Mouse (Mus musculus): ENCODE measurements at regions not wholly inside any gene's neighbourhood (a gene's known extent, or its start where the extent isn't known, plus 50 kb on each side); places are given as distances from the start of the nearest gene placed in this dataset.
"Not testable (repeated sequence)": the region's sequence is repeated elsewhere in the genome, so short reads cannot be mapped to it uniquely, and the experiment has no call there.

DNA sequence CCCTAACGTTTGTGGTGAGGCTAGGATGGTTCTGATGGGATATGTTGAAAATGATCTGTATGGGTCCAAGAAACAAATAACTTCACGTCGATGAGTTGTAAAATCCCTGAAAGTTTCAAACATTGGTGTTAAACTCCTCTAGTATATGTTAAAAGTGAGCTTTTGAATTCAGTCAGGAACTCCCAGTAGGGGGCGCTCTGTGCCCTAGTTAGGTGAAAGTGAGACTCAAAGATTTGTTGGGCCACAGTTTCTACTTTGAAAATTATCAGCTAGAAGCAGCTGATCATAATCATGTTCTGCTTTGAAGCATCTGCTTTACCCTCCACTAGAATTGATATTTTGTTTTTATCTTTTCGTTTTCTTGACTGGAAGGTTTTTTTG lies 215.6 kb downstream of the Samd9l start:
- H3K27ac ChIP-seq (ENCODE audit: insufficient read depth, low read depth, low read length, poor library complexity, severe bottlenecking), result no peak overlapping the region
- H3K4me3 ChIP-seq (ENCODE audit: insufficient read depth in 1 of 2, low read depth in 1 of 2, low read length in 2 of 2, poor library complexity in 1 of 2, severe bottlenecking in 1 of 2), result peak overlapping the region; percentile 45 to 70; a peak in 3 of 4 replicates
- peaks cover 0 to 5% of the 10 kb centered on the region in 2 experiments; a peak in 2 of 4 replicates for H3K4me1 ChIP-seq (ENCODE audit: control insufficient read depth in 2 of 2, insufficient read depth in 2 of 2, low read length in 2 of 2, poor library complexity in 1 of 2)
- TF ChIP-seq CHD2 (IDR thresholded peaks at IDR 0.05; ENCODE audit: low read depth, low read length), result no peak
- TF ChIP-seq ZC3H11A (IDR thresholded peaks at IDR 0.05; ENCODE audit: borderline replicate concordance, low read depth, low read length), result peak; percentile 92
- in situ Hi-C loops (cut with MboI; ENCODE audit: low sequenced_read_pairs in 2 of 2, unreplicated experiment in 2 of 2), result no loop called here
- no peak overlapping the region for H3K9ac ChIP-seq (ENCODE audit: insufficient read depth, low read depth, low read length, poor library complexity, severe bottlenecking)
- H3K9me3 ChIP-seq (ENCODE audit: control insufficient read depth, insufficient read depth, low read depth, low read length), result no peaks in the 10 kb centered on the region
- peak; percentile 99 for DNase-seq (ENCODE audit: low read depth, low spot score)
- no peaks in the 10 kb centered on the region for H3K36me3 ChIP-seq (ENCODE audit: control insufficient read depth, insufficient read depth, low read length, poor library complexity, severe bottlenecking)

DNA sequence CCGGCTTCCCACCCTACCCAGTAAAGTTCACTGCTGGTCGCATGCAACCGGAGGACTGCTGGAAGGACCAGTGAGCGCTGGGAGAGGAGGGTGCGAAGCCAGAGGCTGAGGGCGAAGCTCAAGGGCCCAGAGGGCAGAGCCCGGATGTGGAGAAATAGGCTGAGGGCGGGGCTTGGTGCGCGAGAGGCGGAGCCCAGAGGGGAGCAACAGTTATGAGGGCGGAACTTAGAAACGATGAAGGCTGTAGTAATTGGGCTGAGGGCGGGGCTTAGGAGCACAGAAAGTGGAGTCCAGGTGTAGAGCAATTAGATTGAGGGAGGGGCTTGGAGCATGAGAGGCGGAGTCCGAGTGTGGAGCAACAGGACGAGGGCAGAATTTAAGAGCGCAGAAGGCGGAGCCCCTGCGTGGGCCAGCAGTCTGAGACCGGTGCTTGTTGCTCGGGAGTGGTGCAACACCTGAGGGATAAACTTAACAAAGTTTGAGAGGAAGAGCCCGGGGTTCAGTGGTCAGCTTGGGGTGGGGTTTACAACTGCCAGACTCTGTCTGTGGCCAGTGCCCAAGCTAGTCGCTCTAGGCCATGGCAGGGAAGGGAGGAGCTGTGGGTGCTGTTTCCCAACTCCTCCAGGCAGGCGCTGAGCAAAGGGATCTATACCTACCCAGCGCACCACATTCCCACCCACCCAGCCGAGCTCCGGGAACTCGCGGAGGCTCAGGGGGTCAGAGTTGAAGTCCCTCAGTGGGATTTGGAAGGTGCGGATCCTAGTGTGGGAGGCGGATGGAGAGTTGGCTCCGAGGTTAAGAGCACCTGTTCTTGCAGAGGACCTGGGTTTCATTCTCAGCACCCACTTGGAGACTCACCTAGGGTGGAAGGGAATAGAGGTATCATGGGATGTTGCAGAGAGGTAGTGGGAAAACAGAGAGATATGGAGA lies 216.2 kb downstream of the Samd9l start:
- no peak for TF ChIP-seq MAFK (IDR thresholded peaks at IDR 0.05; ENCODE audit: insufficient read depth, low read depth, low read length)
- 0 out of 2 replicates have a peak, but pooled peaks have one; percentile 44 for TF ChIP-seq HCFC1 (IDR thresholded peaks at IDR 0.05; ENCODE audit: borderline replicate concordance, insufficient read depth, low read length)
- 0 out of 2 replicates have a peak, but pooled peaks have one; percentile 18 for TF ChIP-seq ZNF384 (IDR thresholded peaks at IDR 0.05; ENCODE audit: low read depth, low read length)
- TF ChIP-seq ZC3H11A (IDR thresholded peaks at IDR 0.05; ENCODE audit: borderline replicate concordance, low read depth, low read length), result peak; percentile 13; the same call in 1 of the 2 replicates
- 0 out of 2 replicates have a peak, but pooled peaks have one; percentile 12 for TF ChIP-seq CHD2 (IDR thresholded peaks at IDR 0.05; ENCODE audit: low read depth, low read length)
- peak; percentile 100 for DNase-seq (ENCODE audit: low read depth, low spot score)
- peak overlapping the region; percentile 51 to 70 for H3K4me3 ChIP-seq (ENCODE audit: insufficient read depth in 1 of 2, low read depth in 1 of 2, low read length in 2 of 2, poor library complexity in 1 of 2, severe bottlenecking in 1 of 2)
- H3K36me3 ChIP-seq (ENCODE audit: control insufficient read depth, insufficient read depth, low read length, poor library complexity, severe bottlenecking), result no peaks in the 10 kb centered on the region
- in situ Hi-C loops (cut with MboI; ENCODE audit: low sequenced_read_pairs in 2 of 2, unreplicated experiment in 2 of 2), result no loop called here
- no peak overlapping the region for H3K27ac ChIP-seq (ENCODE audit: insufficient read depth, low read depth, low read length, poor library complexity, severe bottlenecking)
- peaks cover 0 to 5% of the 10 kb centered on the region in 2 experiments; a peak in 2 of 4 replicates for H3K4me1 ChIP-seq (ENCODE audit: control insufficient read depth in 2 of 2, insufficient read depth in 2 of 2, low read length in 2 of 2, poor library complexity in 1 of 2)
- H3K9me3 ChIP-seq (ENCODE audit: control insufficient read depth, insufficient read depth, low read depth, low read length), result no peaks in the 10 kb centered on the region
- H3K9ac ChIP-seq (ENCODE audit: insufficient read depth, low read depth, low read length, poor library complexity, severe bottlenecking), result peak overlapping the region; percentile 48

DNA sequence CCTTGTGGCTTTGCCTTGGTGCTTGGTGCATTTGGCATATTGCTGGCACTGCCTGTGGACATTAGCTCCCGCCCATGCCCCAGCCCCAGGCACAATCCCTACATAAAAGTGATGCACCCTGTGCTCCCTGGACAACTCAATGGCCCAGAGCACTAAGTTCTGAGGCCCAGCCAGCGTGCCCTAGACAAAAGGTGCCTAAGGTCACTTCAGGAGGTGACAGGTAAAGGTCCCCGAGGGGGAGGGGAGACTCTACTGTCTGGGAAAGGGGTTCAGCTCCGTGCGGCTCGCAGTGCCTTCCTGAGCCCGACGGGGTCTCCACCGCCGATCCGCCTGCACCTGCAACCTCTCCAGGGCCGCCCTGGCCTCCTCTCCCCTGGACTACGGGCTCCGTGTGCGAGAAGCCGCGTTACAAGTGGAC lies 216.9 kb downstream of the Samd9l start:
- H3K9me3 ChIP-seq (ENCODE audit: control insufficient read depth, insufficient read depth, low read depth, low read length); in situ Hi-C loops (cut with MboI; ENCODE audit: low sequenced_read_pairs in 2 of 2, unreplicated experiment in 2 of 2); H3K4me1 ChIP-seq (ENCODE audit: control insufficient read depth in 2 of 2, insufficient read depth in 2 of 2, low read length in 2 of 2, poor library complexity in 1 of 2); H3K27ac ChIP-seq (ENCODE audit: insufficient read depth, low read depth, low read length, poor library complexity, severe bottlenecking); H3K36me3 ChIP-seq (ENCODE audit: control insufficient read depth, insufficient read depth, low read length, poor library complexity, severe bottlenecking): not testable (repeated sequence)
- DNase-seq (ENCODE audit: low read depth, low spot score), result peak; percentile 15
- peak overlapping the region; percentile 48 for H3K9ac ChIP-seq (ENCODE audit: insufficient read depth, low read depth, low read length, poor library complexity, severe bottlenecking)
- peak overlapping the region; percentile 51 to 70 for H3K4me3 ChIP-seq (ENCODE audit: insufficient read depth in 1 of 2, low read depth in 1 of 2, low read length in 2 of 2, poor library complexity in 1 of 2, severe bottlenecking in 1 of 2)

DNA sequence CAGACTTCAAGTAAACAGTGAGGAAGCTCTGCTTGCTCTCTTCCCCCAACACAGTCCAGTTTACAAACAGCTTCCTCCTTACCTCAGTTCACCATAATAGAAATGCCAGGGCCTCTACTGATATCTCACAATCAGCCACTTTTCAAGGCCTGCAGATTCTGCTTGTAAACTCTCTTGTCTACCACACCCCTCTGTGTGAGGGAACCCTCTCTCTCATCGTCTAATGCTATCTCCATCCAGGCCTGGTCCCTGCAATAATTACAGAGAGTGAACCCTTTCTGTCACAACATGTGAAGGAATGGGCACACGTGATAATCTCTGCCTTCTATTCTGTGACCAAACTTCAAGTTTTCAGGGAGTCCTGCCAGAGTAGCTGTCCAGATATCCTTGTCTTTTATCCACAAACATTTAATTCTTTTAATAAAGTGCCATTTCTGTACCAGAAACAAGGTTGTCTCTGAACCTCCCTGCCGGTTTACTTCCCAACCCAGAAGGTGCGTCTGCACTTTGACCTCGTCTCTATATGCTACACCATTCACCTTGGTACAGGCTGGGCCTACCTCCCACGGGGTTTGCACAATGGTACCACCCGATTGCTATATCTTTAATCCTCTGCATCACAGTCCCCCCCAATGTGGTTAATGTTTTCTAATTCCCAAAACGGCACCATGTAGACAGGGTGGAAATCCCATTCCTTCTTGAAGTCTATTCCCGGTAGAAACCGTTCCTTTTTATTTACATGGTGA lies 219.6 kb downstream of the Samd9l start:
- in situ Hi-C loops (cut with MboI; ENCODE audit: low sequenced_read_pairs in 2 of 2, unreplicated experiment in 2 of 2); H3K4me1 ChIP-seq (ENCODE audit: control insufficient read depth in 2 of 2, insufficient read depth in 2 of 2, low read length in 2 of 2, poor library complexity in 1 of 2); H3K4me3 ChIP-seq (ENCODE audit: insufficient read depth in 1 of 2, low read depth in 1 of 2, low read length in 2 of 2, poor library complexity in 1 of 2, severe bottlenecking in 1 of 2); H3K9me3 ChIP-seq (ENCODE audit: control insufficient read depth, insufficient read depth, low read depth, low read length); H3K36me3 ChIP-seq (ENCODE audit: control insufficient read depth, insufficient read depth, low read length, poor library complexity, severe bottlenecking); DNase-seq (ENCODE audit: low read depth, low spot score); H3K27ac ChIP-seq (ENCODE audit: insufficient read depth, low read depth, low read length, poor library complexity, severe bottlenecking); H3K9ac ChIP-seq (ENCODE audit: insufficient read depth, low read depth, low read length, poor library complexity, severe bottlenecking): not testable (repeated sequence)

DNA sequence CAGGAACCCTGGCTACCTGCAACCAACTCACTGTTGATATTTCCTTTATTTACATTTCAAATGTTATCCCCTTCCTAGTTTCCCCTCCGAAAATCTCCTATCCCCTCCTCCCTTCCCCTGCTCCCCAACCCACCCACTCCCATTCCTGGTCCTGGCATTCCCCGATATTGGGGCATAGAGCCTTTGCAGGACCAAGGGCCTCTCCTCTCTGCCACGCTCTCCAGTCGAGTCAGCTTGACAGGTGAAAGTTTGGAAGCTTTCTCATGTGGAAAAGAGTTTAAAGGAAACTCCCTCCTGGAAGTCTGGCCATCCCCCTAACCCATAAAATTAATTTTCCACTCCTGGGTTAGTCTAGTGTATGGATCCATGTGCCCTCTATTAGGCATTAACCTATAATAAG lies 229.9 kb downstream of the Samd9l start:
- H3K36me3 ChIP-seq (ENCODE audit: control insufficient read depth, insufficient read depth, low read length, poor library complexity, severe bottlenecking); H3K4me3 ChIP-seq (ENCODE audit: insufficient read depth in 1 of 2, low read depth in 1 of 2, low read length in 2 of 2, poor library complexity in 1 of 2, severe bottlenecking in 1 of 2); H3K27ac ChIP-seq (ENCODE audit: insufficient read depth, low read depth, low read length, poor library complexity, severe bottlenecking); H3K4me1 ChIP-seq (ENCODE audit: control insufficient read depth in 2 of 2, insufficient read depth in 2 of 2, low read length in 2 of 2, poor library complexity in 1 of 2); H3K9ac ChIP-seq (ENCODE audit: insufficient read depth, low read depth, low read length, poor library complexity, severe bottlenecking); DNase-seq (ENCODE audit: low read depth, low spot score); H3K9me3 ChIP-seq (ENCODE audit: control insufficient read depth, insufficient read depth, low read depth, low read length); in situ Hi-C loops (cut with MboI; ENCODE audit: low sequenced_read_pairs in 2 of 2, unreplicated experiment in 2 of 2): not testable (repeated sequence)

DNA sequence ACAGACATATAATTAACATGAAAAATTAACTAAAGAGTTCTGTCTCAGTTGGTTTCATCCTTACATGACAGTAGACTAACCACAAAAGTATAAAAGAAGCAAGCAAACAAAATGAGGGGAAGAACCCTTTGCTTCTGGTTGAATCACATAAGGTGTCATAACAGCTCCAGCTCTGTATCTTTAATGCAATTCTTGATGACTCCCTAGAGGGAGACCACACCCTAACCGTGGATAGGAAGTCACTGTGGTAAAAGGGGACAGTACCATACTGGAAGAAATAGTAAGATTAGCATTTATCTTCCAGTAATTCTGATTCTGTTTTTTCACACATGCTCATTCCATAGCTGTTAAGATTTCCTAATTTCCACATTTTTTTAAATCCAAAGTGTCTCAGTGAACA lies 233.2 kb downstream of the Samd9l start:
- in situ Hi-C loops (cut with MboI; ENCODE audit: low sequenced_read_pairs in 2 of 2, unreplicated experiment in 2 of 2); DNase-seq (ENCODE audit: low read depth, low spot score); H3K4me1 ChIP-seq (ENCODE audit: control insufficient read depth in 2 of 2, insufficient read depth in 2 of 2, low read length in 2 of 2, poor library complexity in 1 of 2); H3K9ac ChIP-seq (ENCODE audit: insufficient read depth, low read depth, low read length, poor library complexity, severe bottlenecking); H3K4me3 ChIP-seq (ENCODE audit: insufficient read depth in 1 of 2, low read depth in 1 of 2, low read length in 2 of 2, poor library complexity in 1 of 2, severe bottlenecking in 1 of 2); H3K9me3 ChIP-seq (ENCODE audit: control insufficient read depth, insufficient read depth, low read depth, low read length); H3K27ac ChIP-seq (ENCODE audit: insufficient read depth, low read depth, low read length, poor library complexity, severe bottlenecking); H3K36me3 ChIP-seq (ENCODE audit: control insufficient read depth, insufficient read depth, low read length, poor library complexity, severe bottlenecking): not testable (repeated sequence)

DNA sequence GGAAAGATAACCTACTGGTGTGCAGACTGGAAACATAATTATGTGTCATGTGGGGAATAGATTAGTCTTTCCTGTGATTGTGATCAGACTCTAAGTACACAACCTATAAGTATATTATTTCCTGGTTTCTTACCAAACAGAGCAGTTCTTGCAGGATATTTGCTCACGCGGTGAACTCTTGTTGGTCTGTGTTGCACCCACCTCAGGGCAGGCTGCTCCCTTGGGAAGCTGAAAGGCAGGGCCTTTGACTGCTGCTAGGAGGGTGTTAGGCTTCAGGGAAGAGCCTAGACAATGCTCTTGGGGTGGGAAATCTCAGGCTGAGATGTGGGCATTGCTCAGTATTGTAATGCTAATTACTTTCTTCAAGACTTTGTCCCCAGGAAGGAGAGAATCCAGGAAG lies 247.5 kb downstream of the Samd9l start:
- in situ Hi-C loops (cut with MboI; ENCODE audit: low sequenced_read_pairs in 2 of 2, unreplicated experiment in 2 of 2); H3K36me3 ChIP-seq (ENCODE audit: control insufficient read depth, insufficient read depth, low read length, poor library complexity, severe bottlenecking); H3K9ac ChIP-seq (ENCODE audit: insufficient read depth, low read depth, low read length, poor library complexity, severe bottlenecking); DNase-seq (ENCODE audit: low read depth, low spot score); H3K9me3 ChIP-seq (ENCODE audit: control insufficient read depth, insufficient read depth, low read depth, low read length); H3K27ac ChIP-seq (ENCODE audit: insufficient read depth, low read depth, low read length, poor library complexity, severe bottlenecking); H3K4me1 ChIP-seq (ENCODE audit: control insufficient read depth in 2 of 2, insufficient read depth in 2 of 2, low read length in 2 of 2, poor library complexity in 1 of 2); H3K4me3 ChIP-seq (ENCODE audit: insufficient read depth in 1 of 2, low read depth in 1 of 2, low read length in 2 of 2, poor library complexity in 1 of 2, severe bottlenecking in 1 of 2): not testable (repeated sequence)
